Mouse (Mus musculus): ENCODE results near the gene Aim2.

- TF ChIP-seq POLR2A (IDR thresholded peaks at IDR 0.05; ENCODE audit: insufficient read depth, low read depth, low read length), result no peak
- TF ChIP-seq CTCF (IDR thresholded peaks at IDR 0.05), result no peak
Measured at GRCm38 (mm10) chr1:173451665-173452064, 101.0 kb downstream of the Aim2 start.

Measured in heart, adult 2 months (tissue).